Comparison of ENCODE assay signal across 15 mouse cellular contexts in genomic region chr11:78830180-78830579, GRCm38 (mm10). TPM values are rescaled to one million over a fixed set of nuclear protein-coding genes. Genes with fewer than 3 reads are reported as not detected.
A peak's percentile ranks its signal among the peaks of the same experiment; 100 is the strongest.
DNase-seq lines count a peak whose midpoint lies in the region; ATAC-seq and TF ChIP-seq lines count a peak whose summit lies in the region.
"Had no signal": no experiment of that assay in that cellular context is flagged by ENCODE, and none has a peak within 500 bp of the region (broad histone marks: within the 10 kb centered on the region; RNA-seq: fewer than 3 reads in every experiment).

No protein-coding gene starts in this region.

- H3K4me2 ChIP-seq in heart, embryonic 14.5 days (ENCODE audit: low read length), result no peak overlapping the region
- no peak overlapping the region for H3K4me2 ChIP-seq in liver, embryonic 14.5 days (ENCODE audit: low read depth)
- H3K4me2 ChIP-seq: embryonic facial prominence, embryonic 15.5 days; limb, embryonic 15.5 days; stomach, embryonic 15.5 days had no signal

- H3K27ac ChIP-seq in heart, embryonic 14.5 days (replicated peaks in 1 of 2; ENCODE audit: control insufficient read depth in 1 of 2, insufficient read depth in 1 of 2, low read depth in 2 of 2, low read length in 2 of 2), result peak overlapping the region; percentile 63 to 67
- no peak overlapping the region for H3K27ac ChIP-seq in thymus, adult 2 months (ENCODE audit: control insufficient read depth, insufficient read depth, low read length)
- peak overlapping the region; percentile 15 for H3K27ac ChIP-seq in liver, embryonic 14.5 days
- H3K27ac ChIP-seq: embryonic facial prominence, embryonic 15.5 days; limb, embryonic 15.5 days; stomach, embryonic 15.5 days had no signal

- WGBS in heart, embryonic 14.5 days, result 19% methylated on average over 8 of the region's 8 CpGs
- 7% methylated on average over 8 of the region's 8 CpGs for WGBS in thymus, adult 2 months
- 15% methylated on average over 8 of the region's 8 CpGs for WGBS in liver, embryonic 14.5 days (ENCODE audit: insufficient replicate concordance)

- H3K4me1 ChIP-seq in heart, embryonic 14.5 days (ENCODE audit: control insufficient read depth in 2 of 2, insufficient read depth in 2 of 2, low read length in 2 of 2), result peaks cover 40 to 63% of the 10 kb centered on the region in 2 experiments
- peaks cover 18% of the 10 kb centered on the region for H3K4me1 ChIP-seq in thymus, adult 2 months (replicated peaks; ENCODE audit: control insufficient read depth, insufficient read depth, low read length)
- peaks cover 43 to 64% of the 10 kb centered on the region in 2 experiments for H3K4me1 ChIP-seq in liver, embryonic 14.5 days (replicated peaks; ENCODE audit: control insufficient read depth in 2 of 2, insufficient read depth in 2 of 2, low read length in 1 of 2)

- no peak overlapping the region for H3K9ac ChIP-seq in heart, embryonic 14.5 days (ENCODE audit: low read length)
- peak overlapping the region; percentile 10; the same call in 1 of the 2 replicates for H3K9ac ChIP-seq in liver, embryonic 14.5 days (replicated peaks)
- H3K9ac ChIP-seq: embryonic facial prominence, embryonic 15.5 days; forebrain, postnatal 0 days; limb, embryonic 15.5 days; stomach, embryonic 15.5 days had no signal

- H3K36me3 ChIP-seq in heart, embryonic 14.5 days (ENCODE audit: control insufficient read depth, insufficient read depth, low read length), result no peaks in the 10 kb centered on the region
- no peaks in the 10 kb centered on the region for H3K36me3 ChIP-seq in thymus, adult 2 months (ENCODE audit: control insufficient read depth, insufficient read depth, low read length)
- H3K36me3 ChIP-seq in liver, embryonic 14.5 days (replicated peaks; ENCODE audit: control insufficient read depth, insufficient read depth, low read depth), result no peaks in the 10 kb centered on the region
- H3K36me3 ChIP-seq: embryonic facial prominence, embryonic 15.5 days; limb, embryonic 15.5 days; stomach, embryonic 15.5 days had no signal

- no peak overlapping the region for H3K4me3 ChIP-seq in heart, embryonic 14.5 days (ENCODE audit: control insufficient read depth in 1 of 2, insufficient read depth in 1 of 2, low read depth in 1 of 2, low read length in 2 of 2)
- H3K4me3 ChIP-seq in thymus, adult 2 months (ENCODE audit: control insufficient read depth, insufficient read depth, low read length), result no peak overlapping the region
- H3K4me3 ChIP-seq in liver, embryonic 14.5 days (ENCODE audit: insufficient read depth in 1 of 2, low read depth in 2 of 2, low read length in 2 of 2), result no peak overlapping the region
- H3K4me3 ChIP-seq: embryonic facial prominence, embryonic 15.5 days; limb, embryonic 15.5 days; myocyte; stomach, embryonic 15.5 days had no signal

- TF ChIP-seq EP300 in liver, embryonic 14.5 days (IDR thresholded peaks at IDR 0.05; ENCODE audit: low read depth), result no peak

- H3K9me3 ChIP-seq in heart, embryonic 14.5 days (ENCODE audit: control insufficient read depth, low read length), result no peaks in the 10 kb centered on the region
- H3K9me3 ChIP-seq in liver, embryonic 14.5 days (ENCODE audit: control insufficient read depth, low read length), result no peaks in the 10 kb centered on the region
- H3K9me3 ChIP-seq: embryonic facial prominence, embryonic 15.5 days; limb, embryonic 15.5 days; stomach, embryonic 15.5 days had no signal

- ATAC-seq in heart, embryonic 14.5 days (ENCODE audit: insufficient number of reproducible peaks, insufficient read depth, low FRiP score, low read depth), result no peak
- no peak for ATAC-seq in liver, embryonic 14.5 days (ENCODE audit: insufficient read depth)
- ATAC-seq: forebrain, postnatal 0 days had no signal

- no peak for TF ChIP-seq POLR2A in thymus, adult 2 months (IDR thresholded peaks at IDR 0.05; ENCODE audit: control insufficient read depth, extremely low read depth, insufficient read depth, low read length, poor library complexity)

- DNase-seq in heart, adult 18-20 months, result no peak
- peak; percentile 30 for DNase-seq in thymus, adult 2 months
- DNase-seq in thymus, adult 18-20 months, result no peak
- no peak for DNase-seq in liver, embryonic 14.5 days (ENCODE audit: low read depth in 3 of 3, low spot score in 3 of 3)
- peak; percentile 40 for DNase-seq in thymus, postnatal 4 days
- no peak for DNase-seq in kidney, adult 9 months
- DNase-seq in spleen, postnatal 14 days (ENCODE audit: low spot score in 2 of 2), result no peak
- DNase-seq: cerebellum, adult 11 months; forebrain, postnatal 0 days; gastrocnemius, postnatal 14 days had no signal

- no peak for TF ChIP-seq CTCF in thymus, adult 2 months (IDR thresholded peaks at IDR 0.05; ENCODE audit: borderline replicate concordance, control insufficient read depth, extremely low read depth, insufficient read depth, low read length, poor library complexity)
- no peak for TF ChIP-seq CTCF in liver, embryonic 14.5 days (IDR thresholded peaks at IDR 0.05; ENCODE audit: low read depth)

- H3K27me3 ChIP-seq in heart, embryonic 14.5 days (ENCODE audit: control insufficient read depth, insufficient read depth, low read length), result no peaks in the 10 kb centered on the region
- no peaks in the 10 kb centered on the region for H3K27me3 ChIP-seq in thymus, adult 2 months (ENCODE audit: control insufficient read depth, insufficient read depth, low read length)
- H3K27me3 ChIP-seq in liver, embryonic 14.5 days (ENCODE audit: control insufficient read depth, insufficient read depth, low read length), result no peaks in the 10 kb centered on the region
- H3K27me3 ChIP-seq: stomach, embryonic 15.5 days had no signal

RNA-seq across cellular contexts. Expression of gene Lyrm9, which starts 3.8 kb away (rescaled TPM):
- 31.0 and 41.2 TPM in 2 replicates for polyA plus RNA-seq in heart, embryonic 14.5 days (2014; fragmentation: Nextera tagmentation; extraction: Ambion mirVana)
- total RNA-seq in heart, adult 18-20 months (2021), result 10 to 100 TPM; 36.4 to 39.4 TPM
- polyA plus RNA-seq in thymus, adult 2 months (2012; rRNA removed), result 20.7 and 28.1 TPM in 2 replicates
- 3.8 and 12.4 TPM in 2 replicates for polyA plus RNA-seq in liver, embryonic 14.5 days (2012; rRNA removed)
- 18.1 and 20.4 TPM in 2 replicates for polyA plus RNA-seq in liver, embryonic 14.5 days (2014; fragmentation: Nextera tagmentation; extraction: Ambion mirVana)

Comparison
In these comparisons a context has a peak if more than half of its experiments do, and no peak if none do; other contexts are left out.
1. DNase-seq: peak in thymus, adult 2 months (single experiment) and thymus, postnatal 4 days (single experiment); none in heart, adult 18-20 months (0 of 2), thymus, adult 18-20 months (0 of 2), liver, embryonic 14.5 days (0 of 3), kidney, adult 9 months (single experiment) and spleen, postnatal 14 days (0 of 2).